Mouse (Mus musculus): ENCODE data around the gene Fbxo39.

DNA sequence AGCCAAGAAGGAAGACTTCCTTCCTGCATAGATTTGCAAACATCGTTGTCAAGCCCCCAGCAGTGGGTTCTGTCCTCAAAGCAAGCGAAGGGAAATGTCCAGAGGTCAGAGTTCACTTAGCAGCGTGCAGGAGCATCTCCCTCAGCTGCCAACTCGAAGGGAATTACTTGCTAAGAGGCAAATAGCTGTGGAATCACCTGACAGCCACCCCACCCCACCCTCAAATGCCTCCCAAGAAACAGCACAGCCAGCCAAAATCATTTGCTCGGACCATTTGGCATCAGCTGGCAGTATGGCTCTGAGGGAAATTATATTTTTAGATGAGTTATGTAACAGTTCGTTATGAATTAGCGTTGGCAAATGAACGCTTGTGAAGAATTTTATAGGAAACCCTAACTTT, 34.8 kb downstream of the Fbxo39 start:
- TF ChIP-seq CTCF (IDR thresholded peaks at IDR 0.05; ENCODE audit: extremely low read depth, insufficient read depth, low read length) (no peak), POLR2A (IDR thresholded peaks at IDR 0.05; ENCODE audit: extremely low read depth, insufficient read depth, low read length) (no peak)

Measured in cortical plate, adult 2 months (tissue).